Mouse (Mus musculus) limb, embryonic 15.5 days (tissue): ENCODE measurements around the gene Capn13. TPM values are rescaled to one million over a fixed set of nuclear protein-coding genes. Genes with fewer than 3 reads are reported as not detected.
"Not testable (repeated sequence)": the region's sequence is repeated elsewhere in the genome, so short reads cannot be mapped to it uniquely, and the experiment has no call there.

Experiments
- ATAC-seq: fragments of 200-750 bp; cut with Nextera tagmentation; 2 replicates; pipeline ENCODE4 v1.8.0; 2017; ENCODE audit warnings: low read depth, moderate TSS enrichment; ENCODE audit not compliant: insufficient number of reproducible peaks, low FRiP score, low TSS enrichment
- H3K27ac ChIP-seq: fragments of 300-500 bp; sonication (generic); 2 replicates; pipeline ENCODE4 v1.5.1; 2015; ENCODE audit warnings: moderate library complexity, mild to moderate bottlenecking, inconsistent platforms
- H3K27me3 ChIP-seq: fragments of 300-500 bp; sonication (generic); 2 replicates; pipeline ENCODE4 v1.6.1; 2015; ENCODE audit warnings: inconsistent platforms
- H3K36me3 ChIP-seq: fragments of 300-500 bp; sonication (generic); 2 replicates; pipeline ENCODE4 v1.6.1; 2015; ENCODE audit warnings: inconsistent platforms
- H3K4me1 ChIP-seq: fragments of 300-500 bp; sonication (generic); 2 replicates; pipeline ENCODE4 v1.6.1; 2015; ENCODE audit warnings: inconsistent platforms
- H3K4me2 ChIP-seq: fragments of 300-500 bp; sonication (generic); 2 replicates; pipeline ENCODE4 v1.6.1; 2015; ENCODE audit warnings: mild to moderate bottlenecking, inconsistent platforms
- H3K4me3 ChIP-seq: fragments of 300-500 bp; sonication (generic); 2 replicates; pipeline ENCODE4 v1.5.1; 2015; ENCODE audit warnings: mild to moderate bottlenecking, inconsistent platforms
- H3K9ac ChIP-seq: fragments of 300-500 bp; sonication (generic); 2 replicates; pipeline ENCODE4 v1.6.1; 2015; ENCODE audit warnings: inconsistent platforms
- H3K9me3 ChIP-seq: fragments of 300-500 bp; sonication (generic); 2 replicates; pipeline ENCODE4 v1.6.1; 2016; ENCODE audit warnings: inconsistent platforms
- WGBS: fragments of 180-500 bp; shearing (Covaris S2); methylation state at CpG from one replicate; pipeline ENCODE4 v1.1.7; 2015; 5-methylcytosine and 5-hydroxymethylcytosine counted together
- polyA plus RNA-seq: library from polyadenylated mRNA; unstranded; fragments of >200 nt; fragmentation: Nextera tagmentation; extraction: Ambion mirVana; gene quantifications from 2 replicates; pipeline ENCODE4 v1.2.1, GENCODE M21; 2015

Capn13 gene
- polyA plus RNA-seq, 1 experiment from 2014 or later = not detected

GRCm38 (mm10) chr17:73302104-73302503, 98.6 kb downstream of the Capn13 start:
- Histone ChIP-seq H3K4me2 (no peak overlapping the region), H3K36me3 (no peaks in the 10 kb centered on the region), H3K9ac (no peak overlapping the region), H3K27ac (no peak overlapping the region), H3K27me3 (peaks cover 37% of the 10 kb centered on the region), H3K4me3 (no peak overlapping the region), H3K9me3 (no peaks in the 10 kb centered on the region), H3K4me1 (peaks cover 13% of the 10 kb centered on the region; the same call in 1 of the 2 replicates)
- WGBS = 6% methylated on average over 10 of the region's 10 CpGs
- no peak for ATAC-seq

GRCm38 (mm10) chr17:73301258-73302050, 99.2 kb downstream of the Capn13 start:
- no peak for ATAC-seq
- H3K9me3 ChIP-seq = no peaks in the 10 kb centered on the region
- no peak overlapping the region for H3K4me3 ChIP-seq

GRCm38 (mm10) chr17:73300147-73300880, 100.4 kb downstream of the Capn13 start:
- 65% methylated on average over 7 of the region's 7 CpGs for WGBS
- H3K27ac ChIP-seq = no peak overlapping the region
- ATAC-seq = no peak

More at GRCm38 (mm10) chr17:73301258-73302050, 99.2 kb downstream of the Capn13 start:
- Histone ChIP-seq H3K4me1 (peaks cover 13% of the 10 kb centered on the region; the same call in 1 of the 2 replicates), H3K27ac (no peak overlapping the region), H3K27me3 (peaks cover 35% of the 10 kb centered on the region), H3K4me2 (no peak overlapping the region), H3K9ac (no peak overlapping the region), H3K36me3 (no peaks in the 10 kb centered on the region)
- WGBS = 35% methylated on average over 15 of the region's 15 CpGs

GRCm38 (mm10) chr17:73298981-73299380, 101.7 kb downstream of the Capn13 start:
- ATAC-seq = no peak
- WGBS = 92% methylated on average over 6 of the region's 6 CpGs

More at GRCm38 (mm10) chr17:73300147-73300880, 100.4 kb downstream of the Capn13 start:
- peaks cover 33% of the 10 kb centered on the region for H3K27me3 ChIP-seq
- H3K9ac ChIP-seq = no peak overlapping the region
- no peaks in the 10 kb centered on the region for H3K36me3 ChIP-seq
- no peaks in the 10 kb centered on the region for H3K9me3 ChIP-seq
- H3K4me3 ChIP-seq = no peak overlapping the region
- peaks cover 13% of the 10 kb centered on the region; the same call in 1 of the 2 replicates for H3K4me1 ChIP-seq
- no peak overlapping the region for H3K4me2 ChIP-seq

GRCm38 (mm10) chr17:73296855-73297254, 103.8 kb downstream of the Capn13 start:
- Histone ChIP-seq H3K9me3 (no peaks in the 10 kb centered on the region), H3K36me3 (no peaks in the 10 kb centered on the region), H3K9ac (no peak overlapping the region), H3K27me3 (peaks cover 11% of the 10 kb centered on the region; the same call in 1 of the 2 replicates), H3K4me1 (peaks cover 12% of the 10 kb centered on the region; the same call in 1 of the 2 replicates), H3K27ac (no peak overlapping the region), H3K4me2 (no peak overlapping the region), H3K4me3 (no peak overlapping the region)
- no peak for ATAC-seq
- WGBS = 34% methylated on average over 4 of the region's 4 CpGs

More at GRCm38 (mm10) chr17:73298981-73299380, 101.7 kb downstream of the Capn13 start:
- no peak overlapping the region for H3K27ac ChIP-seq
- H3K4me3 ChIP-seq = no peak overlapping the region
- peaks cover 20% of the 10 kb centered on the region for H3K27me3 ChIP-seq
- no peaks in the 10 kb centered on the region for H3K36me3 ChIP-seq
- H3K4me2 ChIP-seq = no peak overlapping the region
- H3K9ac ChIP-seq = no peak overlapping the region
- H3K9me3 ChIP-seq = no peaks in the 10 kb centered on the region
- H3K4me1 ChIP-seq = peaks cover 13% of the 10 kb centered on the region; the same call in 1 of the 2 replicates

- no peaks in the 10 kb centered on the region for H3K9me3 ChIP-seq
- no peaks in the 10 kb centered on the region for H3K36me3 ChIP-seq
- no peak overlapping the region for H3K27ac ChIP-seq
- peaks cover 2% of the 10 kb centered on the region; the same call in 1 of the 2 replicates for H3K27me3 ChIP-seq
- H3K9ac ChIP-seq = no peak overlapping the region
- ATAC-seq = no peak
- 0 out of 2 replicates have a peak, but pooled peaks cover 2% of the 10 kb centered on the region for H3K4me1 ChIP-seq
- no peak overlapping the region for H3K4me2 ChIP-seq
- no peak overlapping the region for H3K4me3 ChIP-seq
- 76% methylated on average over 3 of the region's 3 CpGs for WGBS
Measured at GRCm38 (mm10) chr17:73293237-73293636, 107.4 kb downstream of the Capn13 start.

- Histone ChIP-seq H3K9ac (no peak overlapping the region), H3K27ac (no peak overlapping the region), H3K4me1 (0 out of 2 replicates have a peak, but pooled peaks cover 2% of the 10 kb centered on the region), H3K9me3 (no peaks in the 10 kb centered on the region), H3K4me3 (no peak overlapping the region), H3K36me3 (no peaks in the 10 kb centered on the region), H3K4me2 (no peak overlapping the region), H3K27me3 (no peaks in the 10 kb centered on the region)
- ATAC-seq = no peak
- 13% methylated on average over 2 of the region's 2 CpGs for WGBS
Measured at GRCm38 (mm10) chr17:73284301-73284700, 116.4 kb downstream of the Capn13 start.

- H3K4me3 ChIP-seq, H3K9ac ChIP-seq, H3K4me1 ChIP-seq, H3K9me3 ChIP-seq, ATAC-seq, H3K27ac ChIP-seq, H3K4me2 ChIP-seq, H3K36me3 ChIP-seq, H3K27me3 ChIP-seq: not testable (repeated sequence)
- WGBS = 35% methylated on average over 6 of the region's 6 CpGs
Measured at GRCm38 (mm10) chr17:73282702-73283101, 118.0 kb downstream of the Capn13 start.

GRCm38 (mm10) chr17:73277770-73278169, 122.9 kb downstream of the Capn13 start:
- no peak overlapping the region for H3K4me2 ChIP-seq
- no peak overlapping the region for H3K27ac ChIP-seq
- no peak overlapping the region for H3K9ac ChIP-seq
- H3K4me3 ChIP-seq = no peak overlapping the region
- H3K4me1 ChIP-seq = 0 out of 2 replicates have a peak, but pooled peaks cover under 1% of the 10 kb centered on the region
- ATAC-seq = no peak
- H3K27me3 ChIP-seq = no peaks in the 10 kb centered on the region
- no peaks in the 10 kb centered on the region for H3K9me3 ChIP-seq
- H3K36me3 ChIP-seq = no peaks in the 10 kb centered on the region
- 92% methylated on average over 4 of the region's 4 CpGs for WGBS

GRCm38 (mm10) chr17:73275066-73275465, 125.6 kb downstream of the Capn13 start:
- Histone ChIP-seq H3K27me3 (no peaks in the 10 kb centered on the region), H3K27ac (no peak overlapping the region), H3K4me3 (no peak overlapping the region), H3K4me2 (no peak overlapping the region), H3K9ac (no peak overlapping the region), H3K4me1 (no peaks in the 10 kb centered on the region), H3K36me3 (no peaks in the 10 kb centered on the region), H3K9me3 (no peaks in the 10 kb centered on the region)
- no peak for ATAC-seq
- 57% methylated on average over 10 of the region's 10 CpGs for WGBS

GRCm38 (mm10) chr17:73273809-73274208, 126.9 kb downstream of the Capn13 start:
- no peaks in the 10 kb centered on the region for H3K36me3 ChIP-seq
- WGBS = 81% methylated on average over 7 of the region's 7 CpGs
- ATAC-seq = no peak
- H3K27ac ChIP-seq = no peak overlapping the region
- no peaks in the 10 kb centered on the region for H3K4me1 ChIP-seq
- no peak overlapping the region for H3K4me3 ChIP-seq
- no peak overlapping the region for H3K4me2 ChIP-seq
- no peaks in the 10 kb centered on the region for H3K9me3 ChIP-seq
- H3K9ac ChIP-seq = no peak overlapping the region
- no peaks in the 10 kb centered on the region for H3K27me3 ChIP-seq
